Mouse (Mus musculus): ENCODE data around the gene Cfd. TPM values are rescaled to one million over a fixed set of nuclear protein-coding genes. Genes with fewer than 3 reads are reported as not detected.

Gene Cfd
- polyA plus RNA-seq, 1 experiment: 48.6 TPM

- H3K27ac ChIP-seq (ENCODE audit: insufficient read depth, low read depth, low read length): no peak overlapping the region
- 75% methylated on average over 11 of the region's 11 CpGs for WGBS
- peaks cover 23% of the 10 kb centered on the region for H3K36me3 ChIP-seq (ENCODE audit: control insufficient read depth, insufficient read depth, low read length)
- no peak overlapping the region for H3K4me3 ChIP-seq (ENCODE audit: low read depth, low read length)
- TF ChIP-seq CTCF (IDR thresholded peaks at IDR 0.05; ENCODE audit: extremely low read depth, insufficient read length, insufficient replicate concordance, low read depth, low read length) (no peak), POLR2A (IDR thresholded peaks at IDR 0.05; ENCODE audit: low read depth, low read length) (no peak)
- no peaks in the 10 kb centered on the region for H3K27me3 ChIP-seq (ENCODE audit: control insufficient read depth, insufficient read depth, low read length)
- no peaks in the 10 kb centered on the region; the same call in 1 of the 2 replicates for H3K4me1 ChIP-seq (ENCODE audit: control insufficient read depth, insufficient read depth, insufficient read length, low read length)
These were observed 24.1 kb upstream of the Cfd start for GRCm38 (mm10) chr10:79866601-79867000.

DNA sequence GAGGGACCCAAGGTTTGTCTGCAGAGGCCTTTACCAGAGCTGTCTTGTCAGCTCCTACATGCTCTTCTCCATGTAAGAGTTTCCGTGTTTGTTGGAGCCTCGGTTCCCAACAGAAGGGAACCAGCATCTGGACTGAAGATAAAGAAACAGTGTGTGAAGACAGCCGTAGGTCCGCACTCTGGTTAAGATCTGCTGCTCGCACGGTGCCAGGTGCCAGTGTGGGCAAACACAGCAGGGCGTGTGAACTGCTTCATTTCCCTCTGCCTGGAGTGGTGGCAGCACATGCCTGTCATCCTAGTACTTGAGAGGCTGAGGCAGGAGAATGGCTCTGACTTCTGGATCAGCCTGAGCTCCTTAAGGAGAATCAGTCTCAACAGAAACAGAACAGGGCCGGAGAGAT is 18.8 kb upstream of the Cfd start:
- Histone ChIP-seq H3K36me3 (ENCODE audit: control insufficient read depth, insufficient read depth, low read length) (no peaks in the 10 kb centered on the region), H3K27ac (ENCODE audit: insufficient read depth, low read depth, low read length) (no peak overlapping the region), H3K27me3 (ENCODE audit: control insufficient read depth, insufficient read depth, low read length) (peaks cover 13% of the 10 kb centered on the region; the same call in 1 of the 2 replicates), H3K4me3 (ENCODE audit: low read depth, low read length) (no peak overlapping the region), H3K4me1 (ENCODE audit: control insufficient read depth, insufficient read depth, insufficient read length, low read length) (peaks cover 4% of the 10 kb centered on the region; the same call in 1 of the 2 replicates)
- WGBS: 57% methylated on average over 8 of the region's 8 CpGs
- TF ChIP-seq POLR2A (IDR thresholded peaks at IDR 0.05; ENCODE audit: low read depth, low read length) (no peak), CTCF (IDR thresholded peaks at IDR 0.05; ENCODE audit: extremely low read depth, insufficient read length, insufficient replicate concordance, low read depth, low read length) (no peak)

- Histone ChIP-seq H3K27me3 (ENCODE audit: control insufficient read depth, insufficient read depth, low read length) (peaks cover 13% of the 10 kb centered on the region; the same call in 1 of the 2 replicates), H3K36me3 (ENCODE audit: control insufficient read depth, insufficient read depth, low read length) (no peaks in the 10 kb centered on the region), H3K4me1 (ENCODE audit: control insufficient read depth, insufficient read depth, insufficient read length, low read length) (peaks cover 11% of the 10 kb centered on the region), H3K4me3 (ENCODE audit: low read depth, low read length) (no peak overlapping the region), H3K27ac (ENCODE audit: insufficient read depth, low read depth, low read length) (no peak overlapping the region)
- 41% methylated on average over 3 of the region's 3 CpGs for WGBS
- TF ChIP-seq CTCF (IDR thresholded peaks at IDR 0.05; ENCODE audit: extremely low read depth, insufficient read length, insufficient replicate concordance, low read depth, low read length) (no peak), POLR2A (IDR thresholded peaks at IDR 0.05; ENCODE audit: low read depth, low read length) (no peak)
These were observed 17.8 kb upstream of the Cfd start for GRCm38 (mm10) chr10:79872862-79873261.

- no peak overlapping the region for H3K4me3 ChIP-seq (ENCODE audit: low read depth, low read length)
- TF ChIP-seq POLR2A (IDR thresholded peaks at IDR 0.05; ENCODE audit: low read depth, low read length) (no peak), CTCF (IDR thresholded peaks at IDR 0.05; ENCODE audit: extremely low read depth, insufficient read length, insufficient replicate concordance, low read depth, low read length) (no peak)
- WGBS: 32% methylated on average over 6 of the region's 6 CpGs
- H3K36me3 ChIP-seq (ENCODE audit: control insufficient read depth, insufficient read depth, low read length): no peaks in the 10 kb centered on the region
- no peak overlapping the region for H3K27ac ChIP-seq (ENCODE audit: insufficient read depth, low read depth, low read length)
- H3K4me1 ChIP-seq (ENCODE audit: control insufficient read depth, insufficient read depth, insufficient read length, low read length): peaks cover 11% of the 10 kb centered on the region
- H3K27me3 ChIP-seq (ENCODE audit: control insufficient read depth, insufficient read depth, low read length): peaks cover 13% of the 10 kb centered on the region; the same call in 1 of the 2 replicates
These were observed 17.3 kb upstream of the Cfd start for GRCm38 (mm10) chr10:79873313-79873712.

- peaks cover 13% of the 10 kb centered on the region; the same call in 1 of the 2 replicates for H3K27me3 ChIP-seq (ENCODE audit: control insufficient read depth, insufficient read depth, low read length)
- TF ChIP-seq POLR2A (IDR thresholded peaks at IDR 0.05; ENCODE audit: low read depth, low read length) (no peak), CTCF (IDR thresholded peaks at IDR 0.05; ENCODE audit: extremely low read depth, insufficient read length, insufficient replicate concordance, low read depth, low read length) (no peak)
- H3K4me3 ChIP-seq (ENCODE audit: low read depth, low read length): peak overlapping the region; percentile 63
- no peak overlapping the region for H3K27ac ChIP-seq (ENCODE audit: insufficient read depth, low read depth, low read length)
- peaks cover 11% of the 10 kb centered on the region for H3K4me1 ChIP-seq (ENCODE audit: control insufficient read depth, insufficient read depth, insufficient read length, low read length)
- no peaks in the 10 kb centered on the region for H3K36me3 ChIP-seq (ENCODE audit: control insufficient read depth, insufficient read depth, low read length)
- 4% methylated on average over 26 of the region's 26 CpGs for WGBS
These were observed 16.9 kb upstream of the Cfd start for GRCm38 (mm10) chr10:79873715-79874289.

DNA sequence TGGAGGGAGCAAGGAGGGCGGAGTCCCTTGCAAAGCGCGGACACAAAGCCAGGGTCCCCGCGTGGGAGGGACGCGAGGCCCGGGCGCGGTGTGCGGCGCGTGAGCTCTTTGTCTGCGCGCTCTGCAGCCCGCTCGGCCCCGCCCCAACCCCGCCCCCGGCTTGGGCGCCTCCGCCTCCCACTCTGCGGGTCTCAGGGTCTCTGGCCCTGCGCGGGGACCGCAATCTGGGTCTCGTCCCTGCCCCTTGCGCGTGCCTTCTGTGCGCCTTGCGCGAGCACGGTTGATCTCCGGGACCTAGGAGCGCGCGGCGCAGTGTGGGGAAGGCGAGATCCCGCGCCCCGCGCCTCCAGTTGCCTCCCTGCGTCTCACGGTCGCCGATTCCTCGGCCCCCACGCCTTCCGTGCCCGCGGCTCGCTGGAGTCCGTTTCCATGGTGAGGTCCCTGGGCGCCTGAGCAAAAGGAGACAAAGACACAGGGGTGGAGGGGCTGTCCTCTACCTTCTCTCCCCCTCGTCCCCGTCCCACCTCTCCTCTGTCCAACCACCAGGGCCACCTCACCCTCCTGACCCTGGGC is 16.3 kb upstream of the Cfd start, which contains the start of the genes Prtn3 and Plppr3:
Gene Prtn3 (plus strand): TSS at position 187 of the 573 bp plus-strand sequence.
Gene Plppr3 (minus strand): TSS at position 345 of the 573 bp plus-strand sequence.
- peaks cover 13% of the 10 kb centered on the region; the same call in 1 of the 2 replicates for H3K27me3 ChIP-seq (ENCODE audit: control insufficient read depth, insufficient read depth, low read length)
- H3K27ac ChIP-seq (ENCODE audit: insufficient read depth, low read depth, low read length): no peak within 1 kb of the TSS
- no peaks in the 10 kb centered on the region for H3K36me3 ChIP-seq (ENCODE audit: control insufficient read depth, insufficient read depth, low read length)
- peak within 1 kb of the TSS; percentile 63 for H3K4me3 ChIP-seq (ENCODE audit: low read depth, low read length)
- no peak for TF ChIP-seq CTCF (IDR thresholded peaks at IDR 0.05; ENCODE audit: extremely low read depth, insufficient read length, insufficient replicate concordance, low read depth, low read length)
- TF ChIP-seq POLR2A (IDR thresholded peaks at IDR 0.05; ENCODE audit: low read depth, low read length): no peak
- WGBS: under 1% methylated on average over 57 of the region's 57 CpGs
- H3K4me1 ChIP-seq (ENCODE audit: control insufficient read depth, insufficient read depth, insufficient read length, low read length): peaks cover 11% of the 10 kb centered on the region

DNA sequence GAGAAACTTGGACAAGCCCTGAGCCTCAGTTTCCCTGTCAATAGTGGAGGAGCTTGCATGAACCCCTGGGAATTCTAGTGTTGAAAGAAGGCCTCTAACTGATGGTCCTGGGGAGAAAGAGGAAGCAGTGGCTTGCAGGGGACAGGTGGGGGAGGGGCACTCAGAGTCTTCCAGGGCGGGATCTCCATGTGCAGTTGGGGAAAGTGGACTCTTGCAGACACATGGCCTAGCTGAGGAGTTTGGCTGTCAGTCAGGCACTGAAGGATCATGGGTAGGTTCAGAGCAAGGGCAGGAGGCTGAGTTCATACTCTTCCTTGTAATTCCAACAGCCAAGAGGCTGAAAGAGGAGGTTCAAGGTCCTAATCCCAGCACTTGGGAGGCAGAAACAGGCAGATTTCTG is 13.5 kb upstream of the Cfd start:
- H3K27ac ChIP-seq (ENCODE audit: insufficient read depth, low read depth, low read length): peak overlapping the region; percentile 57
- H3K4me3 ChIP-seq (ENCODE audit: low read depth, low read length): no peak overlapping the region
- 52% methylated on average over 1 of the region's 1 CpGs for WGBS
- peaks cover 19% of the 10 kb centered on the region for H3K4me1 ChIP-seq (ENCODE audit: control insufficient read depth, insufficient read depth, insufficient read length, low read length)
- peaks cover 13% of the 10 kb centered on the region; the same call in 1 of the 2 replicates for H3K27me3 ChIP-seq (ENCODE audit: control insufficient read depth, insufficient read depth, low read length)
- no peak for TF ChIP-seq POLR2A (IDR thresholded peaks at IDR 0.05; ENCODE audit: low read depth, low read length)
- TF ChIP-seq CTCF (IDR thresholded peaks at IDR 0.05; ENCODE audit: extremely low read depth, insufficient read length, insufficient replicate concordance, low read depth, low read length): no peak
- H3K36me3 ChIP-seq (ENCODE audit: control insufficient read depth, insufficient read depth, low read length): no peaks in the 10 kb centered on the region

All from small intestine, adult 2 months (tissue).